Mouse (Mus musculus): ENCODE data around the gene Cul5. TPM values are rescaled to one million over a fixed set of nuclear protein-coding genes. Genes with fewer than 3 reads are reported as not detected.
A peak's percentile ranks its signal among the peaks of the same experiment; 100 is the strongest.

Cul5 gene
- polyA plus RNA-seq, 2 experiments = 13.4 to 42.4 TPM

GRCm38 (mm10) chr9:53673571-53673970, 3.8 kb upstream of the Cul5 start:
- ATAC-seq (ENCODE audit: low FRiP score, low read depth) = no peak
- H3K9ac ChIP-seq (ENCODE audit: low read depth, low read length, severe bottlenecking) = no peak overlapping the region
- no peak overlapping the region for H3K4me3 ChIP-seq (replicated peaks; ENCODE audit: low read length)
- no peak for TF ChIP-seq POLR2A (IDR thresholded peaks at IDR 0.05; ENCODE audit: borderline replicate concordance, extremely low read depth, insufficient read depth, insufficient read length)
- H3K36me3 ChIP-seq (ENCODE audit: control insufficient read depth, insufficient read depth, low read length) = no peaks in the 10 kb centered on the region
- no peak overlapping the region for H3K27ac ChIP-seq (replicated peaks; ENCODE audit: low read depth, low read length)
- peak; percentile 53 for DNase-seq (ENCODE audit: low spot score)
- H3K27me3 ChIP-seq (ENCODE audit: control insufficient read depth, insufficient read depth, low read length) = no peaks in the 10 kb centered on the region
- no peaks in the 10 kb centered on the region for H3K9me3 ChIP-seq (ENCODE audit: control insufficient read depth, low read length)
- no peaks in the 10 kb centered on the region for H3K4me1 ChIP-seq (ENCODE audit: control insufficient read depth, insufficient read depth, low read length)
- 16% methylated on average over 3 of the region's 3 CpGs for WGBS
- no peak overlapping the region for H3K4me2 ChIP-seq (replicated peaks; ENCODE audit: low read depth, low read length, severe bottlenecking)

GRCm38 (mm10) chr9:53667020-53667669, 2.7 kb downstream of the Cul5 start:
- Histone ChIP-seq H3K27me3 (ENCODE audit: control insufficient read depth, insufficient read depth, low read length) (no peaks in the 10 kb centered on the region), H3K9me3 (ENCODE audit: control insufficient read depth, low read length) (no peaks in the 10 kb centered on the region), H3K9ac (ENCODE audit: low read depth, low read length, severe bottlenecking) (peak overlapping the region; percentile 99), H3K36me3 (ENCODE audit: control insufficient read depth, insufficient read depth, low read length) (no peaks in the 10 kb centered on the region), H3K4me2 (replicated peaks; ENCODE audit: low read depth, low read length, severe bottlenecking) (peak overlapping the region; percentile 87; the same call in 1 of the 2 replicates), H3K27ac (replicated peaks; ENCODE audit: low read depth, low read length) (peak overlapping the region; percentile 97), H3K4me1 (ENCODE audit: control insufficient read depth, insufficient read depth, low read length) (peaks cover 15% of the 10 kb centered on the region), H3K4me3 (replicated peaks; ENCODE audit: low read length) (peak overlapping the region; percentile 93)
- DNase-seq (ENCODE audit: low spot score) = peak; percentile 82
- WGBS = under 1% methylated on average over 51 of the region's 74 CpGs
- TF ChIP-seq POLR2A (IDR thresholded peaks at IDR 0.05; ENCODE audit: borderline replicate concordance, extremely low read depth, insufficient read depth, insufficient read length) = peak; percentile 82; the same call in 1 of the 2 replicates
- ATAC-seq (ENCODE audit: low FRiP score, low read depth) = peak; percentile 96

- DNase-seq (ENCODE audit: low spot score) = peak; percentile 8
- Histone ChIP-seq H3K27ac (replicated peaks; ENCODE audit: low read depth, low read length) (peak overlapping the region; percentile 97), H3K36me3 (ENCODE audit: control insufficient read depth, insufficient read depth, low read length) (no peaks in the 10 kb centered on the region), H3K27me3 (ENCODE audit: control insufficient read depth, insufficient read depth, low read length) (no peaks in the 10 kb centered on the region), H3K9ac (ENCODE audit: low read depth, low read length, severe bottlenecking) (peak overlapping the region; percentile 99), H3K4me3 (replicated peaks; ENCODE audit: low read length) (peak overlapping the region; percentile 93), H3K4me2 (replicated peaks; ENCODE audit: low read depth, low read length, severe bottlenecking) (peak overlapping the region; percentile 87), H3K4me1 (ENCODE audit: control insufficient read depth, insufficient read depth, low read length) (peaks cover 15% of the 10 kb centered on the region), H3K9me3 (ENCODE audit: control insufficient read depth, low read length) (no peaks in the 10 kb centered on the region)
- ATAC-seq (ENCODE audit: low FRiP score, low read depth) = peak; percentile 16
- no peak for TF ChIP-seq POLR2A (IDR thresholded peaks at IDR 0.05; ENCODE audit: borderline replicate concordance, extremely low read depth, insufficient read depth, insufficient read length)
- WGBS = under 1% methylated on average over 28 of the region's 28 CpGs
Observed at GRCm38 (mm10) chr9:53666665-53667019, 3.2 kb downstream of the Cul5 start.

- ATAC-seq (ENCODE audit: low FRiP score, low read depth) = no peak
- no peak overlapping the region for H3K4me3 ChIP-seq (replicated peaks; ENCODE audit: low read length)
- H3K9ac ChIP-seq (ENCODE audit: low read depth, low read length, severe bottlenecking) = no peak overlapping the region
- H3K4me2 ChIP-seq (replicated peaks; ENCODE audit: low read depth, low read length, severe bottlenecking) = peak overlapping the region; percentile 87; the same call in 1 of the 2 replicates
- H3K27ac ChIP-seq (replicated peaks; ENCODE audit: low read depth, low read length) = no peak overlapping the region
- H3K27me3 ChIP-seq (ENCODE audit: control insufficient read depth, insufficient read depth, low read length) = no peaks in the 10 kb centered on the region
- H3K9me3 ChIP-seq (ENCODE audit: control insufficient read depth, low read length) = no peaks in the 10 kb centered on the region
- H3K36me3 ChIP-seq (ENCODE audit: control insufficient read depth, insufficient read depth, low read length) = no peaks in the 10 kb centered on the region
- H3K4me1 ChIP-seq (ENCODE audit: control insufficient read depth, insufficient read depth, low read length) = peaks cover 15% of the 10 kb centered on the region
- DNase-seq (ENCODE audit: low spot score) = no peak
- no peak for TF ChIP-seq POLR2A (IDR thresholded peaks at IDR 0.05; ENCODE audit: borderline replicate concordance, extremely low read depth, insufficient read depth, insufficient read length)
Observed at GRCm38 (mm10) chr9:53665428-53665827, 4.4 kb downstream of the Cul5 start.

- no peaks in the 10 kb centered on the region for H3K36me3 ChIP-seq (ENCODE audit: control insufficient read depth, insufficient read depth, low read length)
- no peak overlapping the region for H3K4me2 ChIP-seq (replicated peaks; ENCODE audit: low read depth, low read length, severe bottlenecking)
- no peak for ATAC-seq (ENCODE audit: low FRiP score, low read depth)
- H3K9me3 ChIP-seq (ENCODE audit: control insufficient read depth, low read length) = no peaks in the 10 kb centered on the region
- no peak overlapping the region for H3K9ac ChIP-seq (ENCODE audit: low read depth, low read length, severe bottlenecking)
- H3K4me1 ChIP-seq (ENCODE audit: control insufficient read depth, insufficient read depth, low read length) = peaks cover 15% of the 10 kb centered on the region
- WGBS = 72% methylated on average over 2 of the region's 2 CpGs
- H3K27ac ChIP-seq (replicated peaks; ENCODE audit: low read depth, low read length) = no peak overlapping the region
- no peak for TF ChIP-seq POLR2A (IDR thresholded peaks at IDR 0.05; ENCODE audit: borderline replicate concordance, extremely low read depth, insufficient read depth, insufficient read length)
- H3K27me3 ChIP-seq (ENCODE audit: control insufficient read depth, insufficient read depth, low read length) = no peaks in the 10 kb centered on the region
- no peak for DNase-seq (ENCODE audit: low spot score)
- no peak overlapping the region for H3K4me3 ChIP-seq (replicated peaks; ENCODE audit: low read length)
Observed at GRCm38 (mm10) chr9:53664819-53665218, 5.0 kb downstream of the Cul5 start.

Measured in limb, embryonic 14.5 days (tissue).